Mouse (Mus musculus) activated CD4-positive, CD25-positive, alpha-beta regulatory T cell, adult 4 months (primary cell): ENCODE measurements around the gene Olfr183. TPM values are rescaled to one million over a fixed set of nuclear protein-coding genes. Genes with fewer than 3 reads are reported as not detected.
"Not testable (repeated sequence)": the region's sequence is repeated elsewhere in the genome, so short reads cannot be mapped to it uniquely, and the experiment has no call there.

Experiments
- ATAC-seq: one replicate; pipeline ENCODE4 v1.8.0; 2017
- polyA plus RNA-seq, 2 experiments: library from polyadenylated mRNA; unstranded; fragments of 100-300 nt; shearing (Covaris generic); gene quantifications; one replicate each; pipeline ENCODE4 v1.2.1; 2017

The Olfr183 gene
- under 1 TPM in 1 of 2 experiments, not detected in 1; 0.17 TPM for polyA plus RNA-seq

GRCm38 (mm10) chr16:58995057-58995456 is at the start of gene Olfr183:
Gene Olfr183 (plus strand): TSS chr16:58995357.
- no peak for ATAC-seq

DNA sequence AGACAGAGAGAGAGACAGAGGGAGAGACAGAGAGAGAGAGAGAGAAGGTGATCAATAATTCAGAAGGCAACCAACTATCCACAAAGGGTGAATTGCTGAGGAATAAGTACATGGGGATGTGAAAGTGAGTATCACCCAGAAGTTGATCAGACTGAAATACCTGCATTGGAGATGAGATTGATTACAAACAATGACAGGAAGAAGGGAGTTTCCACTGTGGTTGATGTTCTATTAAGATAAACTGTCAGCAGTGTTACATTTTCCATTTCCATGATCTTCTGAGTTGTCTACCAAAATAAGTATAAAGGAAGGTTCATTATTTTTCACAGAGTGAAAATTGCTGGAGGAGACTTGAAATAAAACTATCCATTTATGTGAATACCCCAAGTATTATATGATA is 12.0 kb downstream of the Olfr183 start:
- peak; percentile 98 for ATAC-seq

- ATAC-seq = peak; percentile 92
These were observed 18.3 kb downstream of the Olfr183 start for GRCm38 (mm10) chr16:59013357-59014018.

- ATAC-seq = no peak
These were observed 35.0 kb downstream of the Olfr183 start, which contains the start of gene Olfr186 for GRCm38 (mm10) chr16:59030191-59030590. Gene Olfr186 (minus strand): TSS chr16:59030291.

DNA sequence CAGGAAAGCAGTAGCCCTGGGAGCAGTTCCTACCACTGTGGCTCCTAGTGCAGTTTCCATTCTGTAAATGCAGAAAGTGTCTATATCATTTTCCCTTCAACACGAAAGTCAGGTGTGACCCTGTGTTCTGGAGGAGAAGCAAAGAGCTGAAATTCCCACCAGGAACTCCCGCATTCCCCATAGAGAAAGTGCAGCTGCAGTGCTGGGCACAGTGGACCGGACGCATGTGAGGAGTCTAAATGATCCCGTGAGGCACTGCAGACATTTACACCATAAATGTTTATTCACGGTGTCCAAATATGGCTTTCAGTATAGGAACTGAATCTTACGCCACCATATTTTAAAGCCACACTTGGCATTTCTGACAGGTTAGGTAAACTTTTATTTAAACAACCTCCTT is 44.6 kb downstream of the Olfr183 start, which contains the start of gene Olfr187:
Olfr187 (minus strand) TSS at position 58 of the 400 bp plus-strand sequence.
- ATAC-seq = no peak

DNA sequence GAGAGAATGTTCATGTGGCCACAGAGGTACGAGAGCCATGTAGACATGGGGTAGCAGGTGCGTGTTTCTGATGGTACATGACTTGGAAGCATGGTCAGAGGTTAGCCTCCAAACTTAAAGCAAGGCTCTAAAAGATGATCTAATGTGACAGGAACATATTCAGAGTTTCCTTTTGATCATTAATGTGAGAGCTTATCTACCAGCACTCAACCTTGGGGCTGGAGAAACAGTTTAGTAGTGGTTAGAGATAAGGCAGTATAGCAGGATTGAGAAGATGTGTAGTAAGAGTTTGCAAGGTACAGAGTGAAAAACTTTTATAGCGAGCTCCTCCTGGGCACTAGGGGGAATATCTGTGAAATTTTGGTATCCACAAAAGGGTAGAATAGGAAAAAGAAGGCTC is 50.7 kb downstream of the Olfr183 start:
- no peak for ATAC-seq

DNA sequence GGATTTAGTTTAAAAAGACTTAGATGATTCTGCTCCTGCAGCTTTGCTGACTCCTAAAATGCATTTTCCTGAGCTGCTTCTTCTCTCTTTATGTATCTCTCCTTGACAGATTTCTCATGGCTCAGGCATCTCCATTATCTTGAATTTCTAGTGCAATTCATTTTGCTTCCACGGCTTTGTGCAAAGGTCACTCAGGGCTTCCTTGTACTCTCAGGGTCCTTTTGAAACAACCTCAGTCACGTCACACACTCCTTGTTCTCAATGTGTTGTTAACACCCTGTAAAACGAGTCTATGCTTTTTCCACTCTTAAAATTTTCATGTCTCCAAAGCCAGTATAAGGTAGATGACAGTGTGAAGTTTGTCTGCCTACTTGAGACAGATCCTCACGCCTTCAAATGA is 52.4 kb downstream of the Olfr183 start:
- ATAC-seq = no peak

DNA sequence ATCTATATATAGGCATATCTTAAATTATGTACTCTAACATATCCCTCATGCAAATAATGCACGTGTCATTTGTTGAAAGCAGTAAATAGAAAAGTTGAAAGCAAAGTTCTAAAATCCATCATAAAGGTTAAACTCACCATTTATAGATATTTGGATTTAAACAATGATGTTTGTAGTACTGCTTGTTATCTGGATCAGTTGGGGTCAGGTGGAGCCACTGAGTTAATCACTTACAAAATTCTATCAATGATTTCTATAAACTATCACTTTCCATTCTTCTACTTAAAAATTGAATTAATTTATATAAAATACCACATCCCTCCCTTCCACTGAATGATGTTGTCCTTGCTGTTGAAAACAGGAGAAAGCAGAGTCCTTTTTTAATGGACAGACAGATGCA is 53.7 kb downstream of the Olfr183 start:
- ATAC-seq = no peak

DNA sequence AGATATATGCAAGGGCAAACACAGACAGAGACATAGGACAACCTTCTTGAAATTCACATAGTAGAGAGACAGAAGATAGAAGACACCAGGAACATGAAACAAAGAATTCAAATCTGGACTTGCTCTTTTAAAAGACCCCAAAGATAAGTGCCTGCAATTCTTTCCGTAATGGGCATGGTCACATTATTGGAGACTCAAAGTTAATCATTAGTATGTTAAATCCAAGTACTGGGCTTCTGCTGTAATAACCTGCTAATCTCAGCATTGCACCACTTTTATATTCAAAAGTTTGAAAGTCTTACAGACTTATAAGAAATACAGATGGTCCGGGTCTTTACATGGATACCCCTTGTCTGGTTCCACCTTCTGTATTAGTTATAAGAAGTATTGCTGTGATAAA is 54.1 kb downstream of the Olfr183 start:
- ATAC-seq = not testable (repeated sequence)

Other genes starting within 250 kb of the Olfr183 start
- under 1 TPM in 1 of 2 experiments, not detected in 1; 0.19 TPM for gene Olfr172, start 232.2 kb upstream of the Olfr183 start, polyA plus RNA-seq
- gene Olfr173, start 195.1 kb upstream of the Olfr183 start, polyA plus RNA-seq = 1 to 10 TPM in 1 of 2 experiments, under 1 TPM in 1; 0.75 to 1.2 TPM
- gene Olfr175-ps1, start 168.6 kb upstream of the Olfr183 start, polyA plus RNA-seq = not detected
- not detected for gene Olfr177, start 120.6 kb upstream of the Olfr183 start, polyA plus RNA-seq
- gene Olfr178, start 103.3 kb upstream of the Olfr183 start, polyA plus RNA-seq = not detected
- gene Olfr181, start 66.6 kb upstream of the Olfr183 start, polyA plus RNA-seq = not detected
- gene Olfr180, start 66.0 kb upstream of the Olfr183 start, polyA plus RNA-seq = not detected
- gene Olfr186, start 34.9 kb downstream of the Olfr183 start, polyA plus RNA-seq = under 1 TPM in 1 of 2 experiments, not detected in 1; 0.40 TPM
- not detected for gene Olfr187, start 44.4 kb downstream of the Olfr183 start, polyA plus RNA-seq
- gene Olfr190, start 82.6 kb downstream of the Olfr183 start, polyA plus RNA-seq = not detected
- not detected for gene Olfr191, start 94.5 kb downstream of the Olfr183 start, polyA plus RNA-seq
- gene Olfr193, start 116.5 kb downstream of the Olfr183 start, polyA plus RNA-seq = not detected
- not detected for gene Olfr194, start 125.7 kb downstream of the Olfr183 start, polyA plus RNA-seq
- gene Olfr195, start 151.7 kb downstream of the Olfr183 start, polyA plus RNA-seq = not detected
- not detected for gene Olfr196, start 175.1 kb downstream of the Olfr183 start, polyA plus RNA-seq
- not detected for gene Olfr198, start 208.2 kb downstream of the Olfr183 start, polyA plus RNA-seq
- not detected for gene Olfr199, start 224.4 kb downstream of the Olfr183 start, polyA plus RNA-seq